Mouse (Mus musculus) forebrain, embryonic 12.5 days (tissue): ENCODE data around the gene Jag2. TPM values are rescaled to one million over a fixed set of nuclear protein-coding genes. Genes with fewer than 3 reads are reported as not detected.
A peak's percentile ranks its signal among the peaks of the same experiment; 100 is the strongest.

Source experiments
- ATAC-seq: fragments of 200-750 bp; cut with Nextera tagmentation; 2 replicates; pipeline ENCODE4 v1.8.0; 2017; ENCODE audit warnings: moderate TSS enrichment; ENCODE audit not compliant: low FRiP score
- H3K27ac ChIP-seq: fragments of 300-500 bp; sonication (generic); 2 replicates; pipeline ENCODE4 v1.5.1; 2016; ENCODE audit warnings: mild to moderate bottlenecking
- H3K27me3 ChIP-seq: fragments of 300-500 bp; sonication (generic); 2 replicates; pipeline ENCODE4 v1.6.1; 2016; ENCODE audit warnings: mild to moderate bottlenecking
- H3K36me3 ChIP-seq: fragments of 300-500 bp; sonication (generic); replicated peaks from 2 replicates; pipeline ENCODE4 v1.6.1; 2016; ENCODE audit warnings: mild to moderate bottlenecking
- H3K4me1 ChIP-seq: fragments of 300-500 bp; sonication (generic); 2 replicates; pipeline ENCODE4 v1.6.1; 2016
- H3K4me2 ChIP-seq: fragments of 300-500 bp; sonication (generic); 2 replicates; pipeline ENCODE4 v1.6.1; 2016; ENCODE audit warnings: mild to moderate bottlenecking, moderate library complexity
- H3K4me3 ChIP-seq: fragments of 300-500 bp; sonication (generic); replicated peaks from 2 replicates; pipeline ENCODE4 v1.5.1; 2016; ENCODE audit warnings: mild to moderate bottlenecking
- H3K9ac ChIP-seq: fragments of 300-500 bp; sonication (generic); 2 replicates; pipeline ENCODE4 v1.6.1; 2016; ENCODE audit warnings: mild to moderate bottlenecking
- H3K9me3 ChIP-seq: fragments of 300-500 bp; sonication (generic); 2 replicates; pipeline ENCODE4 v1.6.1; 2016
- WGBS: fragments of 180-500 bp; shearing (Covaris S2); methylation state at CpG from one replicate; pipeline ENCODE4 v1.1.7; 2016; 5-methylcytosine and 5-hydroxymethylcytosine counted together
- polyA plus RNA-seq: library from polyadenylated mRNA; unstranded; fragments of >200 nt; fragmentation: Nextera tagmentation; extraction: Ambion mirVana; gene quantifications from 2 replicates; pipeline ENCODE4 v1.2.1, GENCODE M21; 2016

Gene Jag2
- polyA plus RNA-seq, 1 experiment from 2014 or later, result 6.2 TPM

DNA sequence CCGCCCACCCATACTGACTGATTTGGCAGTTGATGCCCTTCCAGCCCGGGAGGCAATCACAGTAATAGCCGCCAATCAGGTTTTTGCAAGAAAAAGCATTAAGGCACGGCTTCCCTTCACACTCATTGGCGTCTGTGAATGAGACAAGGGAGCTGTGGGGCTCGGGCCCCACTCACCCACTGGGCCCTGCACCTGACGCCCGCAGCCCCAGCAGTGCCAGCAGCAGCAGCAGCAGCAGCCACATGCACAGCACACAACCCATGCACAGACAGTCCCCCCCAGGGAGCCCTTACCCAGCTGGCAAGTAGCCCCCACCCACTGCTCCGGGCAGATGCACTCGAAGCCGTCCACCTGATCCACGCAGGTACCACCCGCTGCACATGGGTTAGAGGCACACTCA, 14.0 kb downstream of the Jag2 start:
- 0 out of 2 replicates have a peak, but pooled peaks have one; percentile 24 for ATAC-seq
- Histone ChIP-seq H3K4me3 (no peak overlapping the region), H3K36me3 (peaks cover 1% of the 10 kb centered on the region), H3K9ac (no peak overlapping the region), H3K4me1 (no peaks in the 10 kb centered on the region), H3K9me3 (no peaks in the 10 kb centered on the region), H3K4me2 (no peak overlapping the region), H3K27me3 (no peaks in the 10 kb centered on the region; the same call in 1 of the 2 replicates), H3K27ac (no peak overlapping the region)
- WGBS, result 71% methylated on average over 13 of the region's 13 CpGs

DNA sequence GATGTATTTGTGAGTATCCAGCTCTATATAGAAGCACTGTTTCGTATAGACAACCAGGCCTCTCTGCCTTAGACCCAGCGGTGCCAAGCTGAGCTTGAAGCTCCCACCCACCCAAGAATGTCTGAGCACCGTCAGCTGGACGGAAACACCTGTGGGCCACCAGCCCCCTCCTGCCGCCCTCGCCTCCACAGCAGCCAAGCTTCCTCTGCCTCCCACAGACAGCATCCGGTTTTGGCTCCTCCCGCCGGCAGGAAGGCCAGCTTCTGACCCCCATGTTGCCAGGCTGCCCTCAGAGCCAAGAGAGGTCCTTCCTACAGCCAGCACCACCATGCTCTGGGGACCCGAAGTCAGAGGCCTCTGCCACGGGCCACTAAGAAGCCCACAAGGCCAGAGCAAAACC, 15.0 kb downstream of the Jag2 start:
- peaks cover 7% of the 10 kb centered on the region for H3K36me3 ChIP-seq
- H3K4me1 ChIP-seq, result no peaks in the 10 kb centered on the region
- H3K27ac ChIP-seq, result no peak overlapping the region
- H3K9ac ChIP-seq, result no peak overlapping the region
- WGBS, result 77% methylated on average over 11 of the region's 11 CpGs
- no peak overlapping the region for H3K4me3 ChIP-seq
- no peaks in the 10 kb centered on the region for H3K9me3 ChIP-seq
- ATAC-seq, result no peak
- no peaks in the 10 kb centered on the region; the same call in 1 of the 2 replicates for H3K27me3 ChIP-seq
- H3K4me2 ChIP-seq, result no peak overlapping the region

DNA sequence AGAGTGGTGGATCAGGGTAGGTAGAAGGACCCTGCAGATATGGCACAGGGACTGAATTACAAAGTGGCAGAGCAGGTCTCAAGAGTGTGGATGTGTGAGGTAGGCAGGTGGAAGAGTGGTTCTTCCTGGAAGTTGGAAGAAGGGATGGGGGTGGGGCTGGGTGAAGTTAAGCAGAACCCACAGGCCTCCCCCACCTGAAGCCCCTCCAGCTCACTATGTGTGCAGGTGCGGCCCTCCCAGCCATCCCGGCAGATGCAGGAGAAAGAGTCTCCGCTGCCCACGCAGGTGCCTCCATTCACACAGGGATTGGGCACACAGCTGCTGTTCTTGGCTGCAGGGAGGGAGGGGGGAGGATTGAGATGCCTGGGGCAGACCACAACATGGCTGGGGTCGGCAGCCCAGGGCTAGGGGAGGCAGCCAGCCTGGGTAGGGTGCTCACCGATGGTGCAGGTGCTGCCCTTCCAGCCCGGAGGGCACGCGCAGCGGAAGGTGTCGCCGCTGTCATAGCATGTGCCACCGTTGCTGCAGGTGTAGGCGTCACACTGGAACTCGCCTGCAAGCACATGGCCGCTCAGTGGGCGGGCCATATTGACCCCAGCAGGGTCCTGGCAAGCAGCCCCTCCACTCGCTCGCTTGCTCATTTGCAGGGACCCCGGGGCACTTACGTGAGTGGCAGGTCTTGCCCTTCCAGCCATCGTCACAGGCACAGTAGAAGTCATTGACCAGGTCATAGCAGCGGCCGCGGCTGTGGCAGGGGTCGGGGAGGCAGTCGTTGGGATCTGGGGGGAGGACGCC, 16.4 kb downstream of the Jag2 start:
- no peak for ATAC-seq
- no peak overlapping the region for H3K4me2 ChIP-seq
- no peaks in the 10 kb centered on the region for H3K4me1 ChIP-seq
- H3K9ac ChIP-seq, result no peak overlapping the region
- H3K4me3 ChIP-seq, result no peak overlapping the region
- no peaks in the 10 kb centered on the region for H3K9me3 ChIP-seq
- H3K36me3 ChIP-seq, result peaks cover 20% of the 10 kb centered on the region
- H3K27ac ChIP-seq, result no peak overlapping the region
- no peaks in the 10 kb centered on the region; the same call in 1 of the 2 replicates for H3K27me3 ChIP-seq
- WGBS, result 92% methylated on average over 28 of the region's 28 CpGs

DNA sequence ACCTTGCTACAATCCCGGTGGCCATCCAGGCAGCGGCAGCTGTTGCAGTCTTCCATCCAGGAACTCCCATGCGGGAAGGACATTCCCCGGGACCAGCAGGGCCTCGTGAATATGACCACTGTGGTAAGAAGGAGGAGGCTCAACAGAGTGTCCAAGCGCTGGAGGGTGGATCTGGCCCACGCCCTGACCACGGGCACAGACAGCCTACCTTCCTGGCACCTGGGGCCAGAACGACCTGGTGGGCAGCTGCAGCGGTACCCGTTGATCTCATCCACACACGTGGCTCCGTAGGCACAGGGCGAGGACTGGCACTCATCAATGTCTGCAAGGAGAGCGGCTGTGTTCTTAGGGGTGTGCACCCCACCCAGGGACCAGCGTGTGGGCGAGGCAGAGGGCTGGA, 17.9 kb downstream of the Jag2 start:
- Histone ChIP-seq H3K36me3 (peaks cover 21% of the 10 kb centered on the region), H3K9me3 (no peaks in the 10 kb centered on the region), H3K27me3 (no peaks in the 10 kb centered on the region; the same call in 1 of the 2 replicates), H3K4me3 (no peak overlapping the region), H3K9ac (no peak overlapping the region), H3K4me1 (no peaks in the 10 kb centered on the region), H3K27ac (no peak overlapping the region), H3K4me2 (no peak overlapping the region)
- ATAC-seq, result no peak
- 94% methylated on average over 17 of the region's 17 CpGs for WGBS

DNA sequence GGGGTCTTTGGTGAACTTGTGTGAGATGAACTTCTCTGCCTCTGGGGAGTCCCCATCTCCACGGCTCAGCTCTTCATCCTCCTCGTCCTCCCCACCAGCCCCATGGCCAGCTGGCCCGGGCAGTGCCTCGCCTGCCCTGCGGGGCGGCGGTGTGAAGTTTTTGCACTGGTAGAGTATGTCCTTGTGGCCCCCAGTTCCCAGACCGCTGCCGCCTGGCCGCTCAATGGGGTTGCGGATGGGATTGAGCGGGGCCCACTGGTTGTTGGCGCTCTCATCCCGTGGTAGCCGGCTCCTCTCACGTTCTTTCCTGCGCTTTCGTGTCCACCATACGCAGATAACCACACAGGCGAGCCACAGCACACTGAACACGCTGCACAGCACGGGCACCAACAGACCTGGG, 20.6 kb downstream of the Jag2 start:
- no peak for ATAC-seq
- no peak overlapping the region for H3K9ac ChIP-seq
- no peak overlapping the region for H3K27ac ChIP-seq
- no peaks in the 10 kb centered on the region for H3K4me1 ChIP-seq
- peaks cover 21% of the 10 kb centered on the region for H3K36me3 ChIP-seq
- no peak overlapping the region for H3K4me2 ChIP-seq
- H3K9me3 ChIP-seq, result no peaks in the 10 kb centered on the region
- H3K27me3 ChIP-seq, result no peaks in the 10 kb centered on the region
- WGBS, result 96% methylated on average over 22 of the region's 22 CpGs
- no peak overlapping the region for H3K4me3 ChIP-seq

DNA sequence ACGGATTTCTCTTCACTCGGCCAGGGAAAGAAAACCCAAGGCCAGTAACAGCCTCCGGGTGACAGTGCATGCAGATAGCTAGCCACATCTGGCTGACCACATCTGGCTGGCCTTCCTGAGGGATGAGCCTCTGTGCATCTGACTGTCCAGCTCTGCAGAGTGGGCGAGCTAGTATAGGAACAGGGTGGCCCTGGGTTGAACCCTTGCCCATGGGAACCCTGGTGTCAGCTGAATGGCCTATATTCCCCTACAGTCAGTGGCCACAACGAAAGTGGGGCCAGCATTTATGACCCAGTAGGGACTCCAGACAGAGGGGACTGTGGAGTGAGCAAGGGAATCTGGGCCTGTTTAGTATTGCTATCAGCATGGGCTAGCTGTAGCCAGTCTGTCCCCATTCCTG, 24.6 kb downstream of the Jag2 start:
- Histone ChIP-seq H3K4me2 (no peak overlapping the region), H3K27me3 (no peaks in the 10 kb centered on the region), H3K9me3 (no peaks in the 10 kb centered on the region), H3K36me3 (peaks cover 16% of the 10 kb centered on the region), H3K27ac (no peak overlapping the region), H3K4me3 (no peak overlapping the region), H3K4me1 (no peaks in the 10 kb centered on the region), H3K9ac (no peak overlapping the region)
- ATAC-seq, result no peak
- 86% methylated on average over 5 of the region's 5 CpGs for WGBS

DNA sequence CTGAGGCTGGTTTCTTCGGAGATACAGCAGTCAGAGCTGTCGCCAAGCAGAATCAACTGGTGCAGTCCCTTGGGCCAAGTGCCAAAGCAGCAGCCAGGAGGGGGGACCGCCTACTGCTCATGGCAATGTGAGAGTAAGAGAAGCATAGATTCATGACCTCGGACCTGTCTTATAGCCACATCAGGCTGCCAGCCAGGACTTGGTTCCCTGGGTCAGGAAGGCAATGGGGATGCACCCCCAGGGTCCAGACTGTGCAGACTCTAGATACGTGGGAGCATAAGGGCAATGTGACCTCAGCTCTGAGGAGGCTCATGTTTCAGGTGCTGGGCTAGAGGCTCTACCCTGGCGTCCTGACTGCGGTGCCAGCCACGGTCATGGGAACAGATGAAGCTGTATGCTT, 25.6 kb downstream of the Jag2 start:
- H3K9me3 ChIP-seq, result no peaks in the 10 kb centered on the region
- H3K4me1 ChIP-seq, result no peaks in the 10 kb centered on the region
- WGBS, result 77% methylated on average over 8 of the region's 8 CpGs
- no peak overlapping the region for H3K4me3 ChIP-seq
- no peak overlapping the region for H3K9ac ChIP-seq
- no peak overlapping the region for H3K27ac ChIP-seq
- peaks cover 10% of the 10 kb centered on the region for H3K36me3 ChIP-seq
- no peak overlapping the region for H3K4me2 ChIP-seq
- H3K27me3 ChIP-seq, result no peaks in the 10 kb centered on the region
- no peak for ATAC-seq

DNA sequence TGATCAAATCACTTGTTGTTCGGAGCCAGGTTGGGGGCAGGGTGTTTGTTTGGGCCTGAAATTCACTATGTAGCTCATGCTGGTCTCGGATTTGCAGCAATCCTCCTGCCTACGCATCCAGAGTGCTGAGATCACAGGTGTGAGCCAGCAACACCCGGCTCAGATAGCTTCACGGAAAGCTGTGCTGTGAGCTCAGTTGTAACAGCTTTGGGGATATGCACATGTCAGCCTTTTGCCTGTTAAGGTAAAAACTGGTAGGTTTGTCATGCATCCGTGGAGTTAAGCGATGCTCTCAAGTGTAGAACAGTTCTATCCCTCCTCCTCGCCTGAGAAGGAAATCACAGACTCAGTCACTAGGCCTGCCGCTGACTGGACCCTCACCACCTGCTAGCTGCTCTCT, 28.9 kb downstream of the Jag2 start:
- Histone ChIP-seq H3K27ac (no peak overlapping the region), H3K9me3 (no peaks in the 10 kb centered on the region), H3K27me3 (no peaks in the 10 kb centered on the region), H3K9ac (no peak overlapping the region), H3K4me3 (no peak overlapping the region), H3K36me3 (no peaks in the 10 kb centered on the region), H3K4me1 (peaks cover 7% of the 10 kb centered on the region), H3K4me2 (no peak overlapping the region)
- 87% methylated on average over 9 of the region's 9 CpGs for WGBS
- ATAC-seq, result no peak

DNA sequence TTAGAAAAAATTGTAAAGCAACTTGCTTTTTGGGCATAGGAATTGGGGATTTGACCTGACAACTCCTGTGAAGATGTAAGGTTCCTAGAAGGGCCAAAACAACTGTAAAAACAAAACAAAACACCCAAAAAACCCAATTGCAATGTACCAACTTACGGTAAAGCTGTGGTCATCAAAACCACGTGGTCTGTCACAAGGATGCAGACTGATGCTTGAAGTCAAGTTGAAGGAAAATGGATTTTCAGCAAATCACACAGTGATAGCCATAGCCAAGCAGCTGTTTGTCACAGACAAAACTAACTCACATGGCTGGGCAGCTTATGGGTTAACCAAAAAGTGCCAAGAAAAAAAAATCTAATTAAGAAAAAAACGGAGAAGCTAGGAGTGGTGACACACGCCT, 30.6 kb downstream of the Jag2 start:
- H3K9me3 ChIP-seq, result no peaks in the 10 kb centered on the region
- peaks cover 9% of the 10 kb centered on the region; the same call in 1 of the 2 replicates for H3K27me3 ChIP-seq
- H3K27ac ChIP-seq, result no peak overlapping the region
- ATAC-seq, result no peak
- H3K4me2 ChIP-seq, result no peak overlapping the region
- no peak overlapping the region for H3K9ac ChIP-seq
- H3K4me1 ChIP-seq, result peaks cover 7% of the 10 kb centered on the region
- 55% methylated on average over 4 of the region's 4 CpGs for WGBS
- no peaks in the 10 kb centered on the region for H3K36me3 ChIP-seq
- H3K4me3 ChIP-seq, result no peak overlapping the region

DNA sequence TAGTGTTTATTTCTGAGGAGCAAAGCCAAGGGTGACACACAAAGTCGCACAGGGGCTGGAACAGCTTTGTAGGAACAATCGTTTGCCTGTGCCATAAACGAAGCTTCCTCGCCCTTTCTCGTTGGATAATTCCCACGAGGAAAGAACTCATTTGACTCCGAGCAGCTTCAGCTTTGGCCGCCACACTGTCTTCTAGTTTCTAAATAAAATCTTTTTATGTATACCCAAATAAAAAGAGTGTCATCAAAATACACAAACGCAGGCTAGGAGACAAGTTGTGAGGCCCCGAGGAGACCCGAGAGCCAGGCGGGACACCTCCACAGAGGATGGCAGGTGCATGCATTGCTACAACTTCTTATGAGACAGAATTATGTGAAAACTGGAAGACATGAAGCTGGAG, 31.2 kb downstream of the Jag2 start:
- Histone ChIP-seq H3K9ac (no peak overlapping the region), H3K9me3 (no peaks in the 10 kb centered on the region), H3K36me3 (no peaks in the 10 kb centered on the region), H3K4me2 (no peak overlapping the region), H3K4me3 (no peak overlapping the region), H3K27me3 (peaks cover 11% of the 10 kb centered on the region; the same call in 1 of the 2 replicates), H3K4me1 (peaks cover 7% of the 10 kb centered on the region), H3K27ac (no peak overlapping the region)
- WGBS, result 73% methylated on average over 12 of the region's 12 CpGs
- ATAC-seq, result no peak

DNA sequence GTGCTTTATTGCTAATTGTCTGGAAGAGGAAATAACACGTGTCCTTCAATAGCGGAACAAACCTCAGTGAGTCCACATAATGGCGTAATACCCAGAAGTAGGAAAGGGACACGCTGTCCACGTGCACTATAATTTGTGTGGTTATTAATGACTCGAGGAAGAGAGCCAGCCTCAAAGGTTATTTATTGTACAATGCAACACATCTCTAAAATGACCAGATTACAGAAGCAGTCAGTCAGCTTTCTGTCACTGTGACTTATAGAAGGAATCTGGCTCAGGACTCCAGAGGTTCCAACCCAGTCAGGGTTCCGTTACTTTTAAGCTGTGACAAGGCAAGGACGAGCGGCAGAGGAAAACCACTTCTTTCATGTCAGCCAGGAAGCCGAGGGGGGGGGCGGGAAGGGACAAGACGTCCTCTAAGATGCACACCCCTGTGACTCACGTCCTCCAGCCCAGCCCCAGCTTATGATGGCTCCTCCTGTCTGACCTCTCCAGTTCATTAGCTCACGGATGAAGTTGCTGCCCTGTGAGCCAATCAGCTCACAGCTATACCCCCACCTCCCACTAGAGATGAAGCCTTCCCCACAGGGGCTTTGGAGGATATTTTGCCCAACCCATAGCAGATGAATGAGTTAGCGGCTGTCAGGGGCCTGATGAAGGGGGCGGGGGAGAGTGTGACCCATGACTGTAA, 31.9 kb downstream of the Jag2 start:
- H3K36me3 ChIP-seq, result no peaks in the 10 kb centered on the region
- H3K9ac ChIP-seq, result no peak overlapping the region
- H3K4me2 ChIP-seq, result peak overlapping the region; percentile 38
- H3K27ac ChIP-seq, result no peak overlapping the region
- H3K9me3 ChIP-seq, result no peaks in the 10 kb centered on the region
- H3K4me3 ChIP-seq, result no peak overlapping the region
- H3K27me3 ChIP-seq, result peaks cover 11% of the 10 kb centered on the region; the same call in 1 of the 2 replicates
- 40% methylated on average over 16 of the region's 16 CpGs for WGBS
- ATAC-seq, result peak; percentile 73
- peaks cover 7% of the 10 kb centered on the region for H3K4me1 ChIP-seq

DNA sequence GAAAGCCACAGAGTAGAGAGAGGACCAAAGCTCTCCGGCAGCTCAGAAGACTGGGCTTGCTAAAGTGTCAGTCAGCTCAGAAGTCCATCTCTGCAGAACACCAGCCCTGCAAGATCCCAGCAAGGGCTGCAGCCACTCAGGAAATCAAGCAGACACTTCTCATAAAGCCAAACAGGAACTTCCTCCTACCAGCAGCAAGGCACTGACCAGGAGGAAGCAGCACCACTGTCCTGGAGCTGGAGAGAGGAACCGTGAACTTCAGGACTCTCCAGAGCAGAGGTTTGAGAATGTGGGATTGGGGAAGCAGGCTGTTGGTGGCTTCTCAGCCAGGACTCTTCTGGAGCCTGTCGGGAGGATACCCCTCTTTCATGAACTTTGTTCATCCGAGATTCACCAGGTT, 34.6 kb downstream of the Jag2 start:
- no peak for ATAC-seq
- H3K9ac ChIP-seq, result no peak overlapping the region
- 75% methylated on average over 4 of the region's 4 CpGs for WGBS

More for the DNA sequence above, 34.6 kb downstream of the Jag2 start:
- H3K27ac ChIP-seq, result no peak overlapping the region
- no peak overlapping the region for H3K4me2 ChIP-seq
- H3K9me3 ChIP-seq, result no peaks in the 10 kb centered on the region
- peaks cover 7% of the 10 kb centered on the region for H3K4me1 ChIP-seq
- no peaks in the 10 kb centered on the region for H3K36me3 ChIP-seq
- peaks cover 11% of the 10 kb centered on the region; the same call in 1 of the 2 replicates for H3K27me3 ChIP-seq
- no peak overlapping the region for H3K4me3 ChIP-seq
